Mouse (Mus musculus): Measurements from ENCODE around the gene Ube2g2. TPM values are rescaled to one million over a fixed set of nuclear protein-coding genes. Genes with fewer than 3 reads are reported as not detected.

Ube2g2 gene
- polyA plus RNA-seq, 1 experiment = 2.9 TPM

DNA sequence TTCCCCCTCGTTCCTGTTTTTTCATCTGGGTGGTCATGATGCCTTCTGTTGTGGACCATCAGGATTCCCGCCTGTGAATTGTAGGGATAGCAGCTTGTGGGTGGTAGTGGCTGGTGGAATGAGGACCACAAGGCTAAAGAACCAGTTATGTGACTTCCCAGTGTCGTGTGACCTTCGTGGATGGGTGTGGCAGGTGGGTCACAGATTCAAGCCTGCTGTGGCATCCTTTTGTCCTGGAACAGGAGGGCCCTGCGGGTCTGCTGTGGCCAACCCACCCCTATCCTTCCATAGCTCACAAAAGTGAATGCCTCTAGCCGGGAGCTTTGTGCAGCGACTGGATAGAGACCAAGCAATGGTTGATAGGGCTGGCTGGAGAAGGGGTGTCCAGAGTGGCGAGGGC, 25.8 kb downstream of the Ube2g2 start:
- TF ChIP-seq TAL1 (IDR thresholded peaks at IDR 0.05; ENCODE audit: low read length) = no peak
- no peak for TF ChIP-seq GATA1 (IDR thresholded peaks at IDR 0.05; ENCODE audit: low read length)
- peaks cover 44% of the 10 kb centered on the region for H3K36me3 ChIP-seq (ENCODE audit: control insufficient read depth)
- no peaks in the 10 kb centered on the region for H3K4me1 ChIP-seq (ENCODE audit: control insufficient read depth)

GRCm38 (mm10) chr10:77652046-77652445, 30.0 kb downstream of the Ube2g2 start:
- no peak for TF ChIP-seq GATA1 (IDR thresholded peaks at IDR 0.05; ENCODE audit: low read length)
- no peak for TF ChIP-seq TAL1 (IDR thresholded peaks at IDR 0.05; ENCODE audit: low read length)
- peaks cover 3% of the 10 kb centered on the region; the same call in 1 of the 2 replicates for H3K9me3 ChIP-seq (ENCODE audit: control insufficient read depth, low read length)
- H3K4me3 ChIP-seq (replicated peaks) = no peak overlapping the region
- no peaks in the 10 kb centered on the region for H3K27me3 ChIP-seq (ENCODE audit: control insufficient read depth)
- peaks cover 2% of the 10 kb centered on the region for H3K36me3 ChIP-seq (ENCODE audit: control insufficient read depth)
- no peaks in the 10 kb centered on the region for H3K4me1 ChIP-seq (ENCODE audit: control insufficient read depth)

More for the DNA sequence above, 25.8 kb downstream of the Ube2g2 start:
- no peaks in the 10 kb centered on the region for H3K9me3 ChIP-seq (ENCODE audit: control insufficient read depth, low read length)
- H3K4me3 ChIP-seq (replicated peaks) = no peak overlapping the region
- no peaks in the 10 kb centered on the region for H3K27me3 ChIP-seq (ENCODE audit: control insufficient read depth)

- H3K4me3 ChIP-seq (replicated peaks) = no peak overlapping the region
- peaks cover 3% of the 10 kb centered on the region; the same call in 1 of the 2 replicates for H3K9me3 ChIP-seq (ENCODE audit: control insufficient read depth, low read length)
- H3K4me1 ChIP-seq (ENCODE audit: control insufficient read depth) = peaks cover 3% of the 10 kb centered on the region; the same call in 1 of the 2 replicates
- H3K27me3 ChIP-seq (ENCODE audit: control insufficient read depth) = peaks cover 3% of the 10 kb centered on the region
- no peak for TF ChIP-seq GATA1 (IDR thresholded peaks at IDR 0.05; ENCODE audit: low read length)
- no peaks in the 10 kb centered on the region for H3K36me3 ChIP-seq (ENCODE audit: control insufficient read depth)
Measured at GRCm38 (mm10) chr10:77658286-77658994, 36.4 kb downstream of the Ube2g2 start.

GRCm38 (mm10) chr10:77663949-77664665, 42.0 kb downstream of the Ube2g2 start:
- Histone ChIP-seq H3K9me3 (ENCODE audit: control insufficient read depth, low read length) (no peaks in the 10 kb centered on the region), H3K4me3 (replicated peaks) (no peak overlapping the region), H3K4me1 (ENCODE audit: control insufficient read depth) (no peaks in the 10 kb centered on the region), H3K36me3 (ENCODE audit: control insufficient read depth) (no peaks in the 10 kb centered on the region), H3K27me3 (ENCODE audit: control insufficient read depth) (peaks cover 15% of the 10 kb centered on the region)
- TF ChIP-seq TAL1 (IDR thresholded peaks at IDR 0.05; ENCODE audit: low read length) = no peak
- TF ChIP-seq GATA1 (IDR thresholded peaks at IDR 0.05; ENCODE audit: low read length) = no peak

GRCm38 (mm10) chr10:77666342-77666741, 44.3 kb downstream of the Ube2g2 start:
- H3K27me3 ChIP-seq (ENCODE audit: control insufficient read depth) = peaks cover 15% of the 10 kb centered on the region
- no peak overlapping the region for H3K4me3 ChIP-seq (replicated peaks)
- peaks cover 13% of the 10 kb centered on the region for H3K4me1 ChIP-seq (ENCODE audit: control insufficient read depth)
- H3K9me3 ChIP-seq (ENCODE audit: control insufficient read depth, low read length) = no peaks in the 10 kb centered on the region
- TF ChIP-seq TAL1 (IDR thresholded peaks at IDR 0.05; ENCODE audit: low read length) = no peak
- TF ChIP-seq GATA1 (IDR thresholded peaks at IDR 0.05; ENCODE audit: low read length) = no peak
- no peaks in the 10 kb centered on the region for H3K36me3 ChIP-seq (ENCODE audit: control insufficient read depth)

DNA sequence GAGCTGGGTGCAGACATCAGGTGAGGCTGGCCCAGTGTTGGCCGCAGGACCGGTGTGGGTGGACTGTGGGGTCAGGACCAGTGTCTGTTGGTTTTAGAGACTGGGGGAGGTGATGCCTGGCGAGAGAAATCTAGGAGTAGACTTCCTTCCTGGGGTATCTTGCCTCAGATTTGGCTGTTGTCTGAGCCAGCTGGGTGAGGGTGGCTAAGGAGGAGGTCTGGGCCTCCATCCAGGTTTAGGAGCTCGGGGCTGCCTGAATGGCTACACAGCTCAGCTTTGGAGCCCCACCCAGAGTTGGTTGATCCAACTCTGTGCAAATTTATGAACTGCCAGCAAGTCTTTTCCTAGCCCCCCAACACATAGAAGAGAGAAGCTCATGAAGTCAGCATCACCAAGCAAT, 45.3 kb downstream of the Ube2g2 start:
- Histone ChIP-seq H3K4me1 (ENCODE audit: control insufficient read depth) (peaks cover 18% of the 10 kb centered on the region), H3K36me3 (ENCODE audit: control insufficient read depth) (no peaks in the 10 kb centered on the region), H3K9me3 (ENCODE audit: control insufficient read depth, low read length) (no peaks in the 10 kb centered on the region), H3K4me3 (replicated peaks) (no peak overlapping the region), H3K27me3 (ENCODE audit: control insufficient read depth) (peaks cover 15% of the 10 kb centered on the region)
- TF ChIP-seq TAL1 (IDR thresholded peaks at IDR 0.05; ENCODE audit: low read length) = no peak

- no peak for TF ChIP-seq GATA1 (IDR thresholded peaks at IDR 0.05; ENCODE audit: low read length)
- no peak for TF ChIP-seq TAL1 (IDR thresholded peaks at IDR 0.05; ENCODE audit: low read length)
- peaks cover 10% of the 10 kb centered on the region for H3K27me3 ChIP-seq (ENCODE audit: control insufficient read depth)
- H3K4me1 ChIP-seq (ENCODE audit: control insufficient read depth) = peaks cover 25% of the 10 kb centered on the region
- H3K9me3 ChIP-seq (ENCODE audit: control insufficient read depth, low read length) = no peaks in the 10 kb centered on the region
- no peak overlapping the region for H3K4me3 ChIP-seq (replicated peaks)
- no peaks in the 10 kb centered on the region for H3K36me3 ChIP-seq (ENCODE audit: control insufficient read depth)
Measured at GRCm38 (mm10) chr10:77670710-77671109, 48.6 kb downstream of the Ube2g2 start.

DNA sequence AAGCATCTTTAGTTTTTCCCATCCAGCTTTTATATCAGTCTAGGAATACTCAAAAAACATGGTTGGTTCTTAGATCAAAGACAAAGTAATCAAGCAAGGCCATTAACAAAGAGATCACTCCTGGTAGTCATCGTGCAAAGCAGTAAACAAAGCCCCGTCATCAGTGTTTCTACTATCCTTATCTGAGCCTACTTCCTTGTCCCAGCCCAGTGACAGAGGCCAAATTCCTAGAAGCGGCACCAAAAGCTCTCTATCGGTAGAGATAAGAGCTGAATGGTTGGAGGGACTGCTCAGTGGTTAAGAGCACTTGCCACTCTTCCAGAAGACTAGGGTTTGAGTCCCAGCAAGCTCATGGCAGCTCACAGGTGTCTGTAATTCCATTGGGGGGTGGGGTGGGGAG, 49.4 kb downstream of the Ube2g2 start:
- no peaks in the 10 kb centered on the region for H3K36me3 ChIP-seq (ENCODE audit: control insufficient read depth)
- H3K4me1 ChIP-seq (ENCODE audit: control insufficient read depth) = peaks cover 25% of the 10 kb centered on the region
- peaks cover 18% of the 10 kb centered on the region for H3K27me3 ChIP-seq (ENCODE audit: control insufficient read depth)
- H3K9me3 ChIP-seq (ENCODE audit: control insufficient read depth, low read length) = no peaks in the 10 kb centered on the region
- no peak for TF ChIP-seq TAL1 (IDR thresholded peaks at IDR 0.05; ENCODE audit: low read length)
- peak; percentile 39; the same call in 1 of the 2 replicates for TF ChIP-seq GATA1 (IDR thresholded peaks at IDR 0.05; ENCODE audit: low read length)
- no peak overlapping the region for H3K4me3 ChIP-seq (replicated peaks)

GRCm38 (mm10) chr10:77673765-77674164, 51.7 kb downstream of the Ube2g2 start:
- Histone ChIP-seq H3K27me3 (ENCODE audit: control insufficient read depth) (peaks cover 41% of the 10 kb centered on the region), H3K36me3 (ENCODE audit: control insufficient read depth) (no peaks in the 10 kb centered on the region)
- TF ChIP-seq GATA1 (IDR thresholded peaks at IDR 0.05; ENCODE audit: low read length) = no peak
- no peak for TF ChIP-seq TAL1 (IDR thresholded peaks at IDR 0.05; ENCODE audit: low read length)

More at GRCm38 (mm10) chr10:77673765-77674164, 51.7 kb downstream of the Ube2g2 start:
- peaks cover 25% of the 10 kb centered on the region for H3K4me1 ChIP-seq (ENCODE audit: control insufficient read depth)
- H3K9me3 ChIP-seq (ENCODE audit: control insufficient read depth, low read length) = peaks cover 5% of the 10 kb centered on the region; the same call in 1 of the 2 replicates
- no peak overlapping the region for H3K4me3 ChIP-seq (replicated peaks)
